Mouse (Mus musculus): ENCODE results near the gene Rnf217.

Gene Rnf217

GRCm38 (mm10) chr10:31467043-31467898 lies 141.7 kb downstream of the Rnf217 start:
- no peak for DNase-seq

- no peak for DNase-seq
These were observed 143.0 kb downstream of the Rnf217 start for GRCm38 (mm10) chr10:31465840-31466541.

GRCm38 (mm10) chr10:31465424-31465823 lies 143.6 kb downstream of the Rnf217 start:
- no peak for DNase-seq

GRCm38 (mm10) chr10:31463044-31463443 lies 145.9 kb downstream of the Rnf217 start:
- no peak for DNase-seq

- no peak for DNase-seq
These were observed 152.2 kb downstream of the Rnf217 start for GRCm38 (mm10) chr10:31456806-31457205.

GRCm38 (mm10) chr10:31447083-31447482 lies 161.9 kb downstream of the Rnf217 start:
- no peak for DNase-seq

GRCm38 (mm10) chr10:31445291-31446124 lies 163.5 kb downstream of the Rnf217 start, which contains the start of gene Tpd52l1:
Tpd52l1 (minus strand) TSS chr10:31445958.
- peak; percentile 71 to 79 for DNase-seq

GRCm38 (mm10) chr10:31444206-31444605 lies 164.8 kb downstream of the Rnf217 start:
- no peak for DNase-seq

Data from cerebellum, postnatal 36 days (tissue).